Mouse (Mus musculus): ENCODE results near the gene Klhl5. TPM values are rescaled to one million over a fixed set of nuclear protein-coding genes. Genes with fewer than 3 reads are reported as not detected.
"Not testable (repeated sequence)": the region's sequence is repeated elsewhere in the genome, so short reads cannot be mapped to it uniquely, and the experiment has no call there.

Klhl5 gene
- polyA plus RNA-seq, 1 experiment from 2014 or later = 31.8 TPM

DNA sequence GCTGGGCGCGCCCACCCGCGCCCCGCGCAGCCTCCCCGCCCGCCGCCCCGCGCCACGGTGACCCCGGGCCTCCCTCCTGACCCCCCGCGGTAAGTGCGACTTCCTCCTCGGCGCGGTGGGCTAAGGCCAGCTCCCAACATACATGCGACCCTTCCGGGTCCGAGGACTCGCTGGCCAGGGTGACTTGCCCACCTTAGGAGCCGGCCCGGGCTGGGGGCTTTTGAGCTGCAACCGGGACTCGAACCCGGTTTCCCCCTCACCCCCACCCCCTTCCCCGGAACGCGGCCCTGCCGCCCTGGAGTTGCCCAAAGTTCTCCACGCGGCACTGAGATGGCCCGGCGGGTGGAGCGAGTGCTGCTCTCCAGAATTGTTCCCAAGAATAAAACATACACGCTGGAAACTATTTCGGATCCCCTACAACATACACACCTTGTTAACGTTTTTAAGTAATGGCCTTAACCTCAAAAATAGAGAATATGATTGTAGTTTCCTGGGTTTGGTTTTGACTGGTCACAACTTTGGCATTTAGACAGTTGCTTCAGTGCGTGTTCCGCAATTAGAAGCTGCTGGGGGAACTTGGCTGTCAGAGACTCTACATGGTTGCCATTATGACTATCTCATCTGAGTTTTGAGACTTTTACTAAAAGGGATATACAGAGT is 564 bp downstream of the Klhl5 start:
- Histone ChIP-seq H3K9ac (peak overlapping the region; percentile 88), H3K27me3 (ENCODE audit: insufficient read depth, low read length) (no peaks in the 10 kb centered on the region), H3K9me3 (ENCODE audit: low read depth, low read length) (no peaks in the 10 kb centered on the region), H3K4me3 (ENCODE audit: low read depth, low read length) (peak overlapping the region; percentile 85), H3K4me2 (peak overlapping the region; percentile 71), H3K4me1 (ENCODE audit: insufficient read depth) (0 out of 2 replicates have a peak, but pooled peaks cover under 1% of the 10 kb centered on the region), H3K27ac (ENCODE audit: low read depth) (peak overlapping the region; percentile 87), H3K36me3 (ENCODE audit: insufficient read depth) (no peaks in the 10 kb centered on the region)
- TF ChIP-seq CTCF (IDR thresholded peaks at IDR 0.05; ENCODE audit: low read depth) = no peak
- peak; percentile 49 for DNase-seq
- peak; percentile 68 for ATAC-seq (ENCODE audit: insufficient read depth)
- WGBS = 2% methylated on average over 41 of the region's 42 CpGs

GRCm38 (mm10) chr5:65112225-65112624 is 4.9 kb downstream of the Klhl5 start:
- ATAC-seq (ENCODE audit: insufficient read depth); H3K4me1 ChIP-seq (ENCODE audit: insufficient read depth); H3K27ac ChIP-seq (ENCODE audit: low read depth); H3K4me3 ChIP-seq (ENCODE audit: low read depth, low read length); H3K4me2 ChIP-seq; H3K27me3 ChIP-seq (ENCODE audit: insufficient read depth, low read length); DNase-seq; H3K9ac ChIP-seq; H3K36me3 ChIP-seq (ENCODE audit: insufficient read depth); H3K9me3 ChIP-seq (ENCODE audit: low read depth, low read length): not testable (repeated sequence)
- 21% methylated on average over 3 of the region's 3 CpGs for WGBS

GRCm38 (mm10) chr5:65113323-65113722 is 6.0 kb downstream of the Klhl5 start:
- Histone ChIP-seq H3K9ac (no peak overlapping the region), H3K4me1 (ENCODE audit: insufficient read depth) (no peaks in the 10 kb centered on the region), H3K4me3 (ENCODE audit: low read depth, low read length) (no peak overlapping the region), H3K36me3 (ENCODE audit: insufficient read depth) (peaks cover 6% of the 10 kb centered on the region), H3K4me2 (no peak overlapping the region), H3K27me3 (ENCODE audit: insufficient read depth, low read length) (no peaks in the 10 kb centered on the region), H3K27ac (ENCODE audit: low read depth) (0 out of 2 replicates have a peak overlapping the region, but pooled peaks have one; percentile 21), H3K9me3 (ENCODE audit: low read depth, low read length) (no peaks in the 10 kb centered on the region)
- WGBS = 62% methylated on average over 6 of the region's 6 CpGs
- ATAC-seq (ENCODE audit: insufficient read depth) (no peak), DNase-seq (no peak)
- no peak for TF ChIP-seq CTCF (IDR thresholded peaks at IDR 0.05; ENCODE audit: low read depth)

DNA sequence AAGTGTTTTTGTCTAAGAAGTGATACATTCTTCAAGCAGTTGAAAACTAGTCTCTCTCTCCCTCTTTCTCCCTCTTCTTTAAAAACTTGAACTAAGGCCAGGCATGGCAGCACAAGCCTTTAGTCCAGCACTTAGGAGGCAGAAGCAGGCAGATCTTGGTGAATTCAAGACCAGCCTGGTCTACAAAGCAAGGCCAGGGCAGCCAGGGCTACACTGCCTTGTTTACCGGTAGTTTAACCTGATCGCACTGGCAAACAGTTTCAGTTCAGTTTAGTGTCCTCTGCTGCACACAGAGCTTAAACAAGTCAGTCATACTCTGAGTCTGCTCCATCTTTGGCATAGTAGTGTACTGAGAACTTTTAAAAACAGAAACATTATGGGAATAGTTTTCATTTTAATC is 9.4 kb downstream of the Klhl5 start:
- Histone ChIP-seq H3K36me3 (ENCODE audit: insufficient read depth) (peaks cover 6% of the 10 kb centered on the region), H3K27me3 (ENCODE audit: insufficient read depth, low read length) (no peaks in the 10 kb centered on the region), H3K4me2 (no peak overlapping the region), H3K4me3 (ENCODE audit: low read depth, low read length) (no peak overlapping the region), H3K27ac (ENCODE audit: low read depth) (no peak overlapping the region), H3K4me1 (ENCODE audit: insufficient read depth) (no peaks in the 10 kb centered on the region), H3K9me3 (ENCODE audit: low read depth, low read length) (no peaks in the 10 kb centered on the region), H3K9ac (no peak overlapping the region)
- WGBS = 97% methylated on average over 2 of the region's 2 CpGs
- ATAC-seq (ENCODE audit: insufficient read depth) (no peak), DNase-seq (no peak)
- no peak for TF ChIP-seq CTCF (IDR thresholded peaks at IDR 0.05; ENCODE audit: low read depth)

- ATAC-seq (ENCODE audit: insufficient read depth) (no peak), DNase-seq (no peak)
- Histone ChIP-seq H3K27me3 (ENCODE audit: insufficient read depth, low read length) (no peaks in the 10 kb centered on the region), H3K36me3 (ENCODE audit: insufficient read depth) (peaks cover 6% of the 10 kb centered on the region), H3K9me3 (ENCODE audit: low read depth, low read length) (no peaks in the 10 kb centered on the region), H3K4me2 (no peak overlapping the region), H3K27ac (ENCODE audit: low read depth) (no peak overlapping the region), H3K4me1 (ENCODE audit: insufficient read depth) (no peaks in the 10 kb centered on the region), H3K4me3 (ENCODE audit: low read depth, low read length) (no peak overlapping the region), H3K9ac (no peak overlapping the region)
- WGBS = 74% methylated on average over 1 of the region's 1 CpGs
- no peak for TF ChIP-seq CTCF (IDR thresholded peaks at IDR 0.05; ENCODE audit: low read depth)
Observed at GRCm38 (mm10) chr5:65119495-65119894, 12.2 kb downstream of the Klhl5 start.

DNA sequence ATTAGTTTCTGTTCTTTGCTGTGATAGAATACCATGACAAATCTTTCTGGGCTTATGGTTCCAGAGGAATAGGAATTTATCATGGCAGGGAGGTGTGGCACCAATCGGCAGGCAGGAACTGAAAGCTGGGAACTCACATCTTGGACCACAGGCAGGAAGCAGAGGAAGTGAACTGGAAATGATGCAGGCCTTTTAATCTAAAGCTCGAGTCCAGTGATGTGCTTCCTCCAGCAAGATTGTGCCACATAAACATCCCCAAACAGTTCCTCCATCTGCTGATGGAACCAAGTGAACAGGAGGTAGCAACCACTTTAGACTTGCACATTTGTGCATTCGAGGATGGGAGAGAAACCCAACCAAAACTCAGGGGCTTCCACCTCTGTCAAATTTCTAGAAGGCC is 12.6 kb downstream of the Klhl5 start:
- Histone ChIP-seq H3K9me3 (ENCODE audit: low read depth, low read length) (no peaks in the 10 kb centered on the region), H3K4me2 (no peak overlapping the region), H3K4me1 (ENCODE audit: insufficient read depth) (no peaks in the 10 kb centered on the region), H3K27ac (ENCODE audit: low read depth) (no peak overlapping the region; the same call in 1 of the 2 replicates), H3K9ac (no peak overlapping the region), H3K36me3 (ENCODE audit: insufficient read depth) (peaks cover 6% of the 10 kb centered on the region), H3K4me3 (ENCODE audit: low read depth, low read length) (no peak overlapping the region), H3K27me3 (ENCODE audit: insufficient read depth, low read length) (no peaks in the 10 kb centered on the region)
- TF ChIP-seq CTCF (IDR thresholded peaks at IDR 0.05; ENCODE audit: low read depth) = no peak
- WGBS = 49% methylated on average over 3 of the region's 3 CpGs
- ATAC-seq (ENCODE audit: insufficient read depth) (no peak), DNase-seq (peak; percentile 39)

GRCm38 (mm10) chr5:65122616-65123015 is 15.3 kb downstream of the Klhl5 start:
- DNase-seq = no peak
- no peaks in the 10 kb centered on the region for H3K4me1 ChIP-seq (ENCODE audit: insufficient read depth)
- ATAC-seq (ENCODE audit: insufficient read depth) = no peak
- H3K4me3 ChIP-seq (ENCODE audit: low read depth, low read length) = no peak overlapping the region
- H3K36me3 ChIP-seq (ENCODE audit: insufficient read depth) = no peaks in the 10 kb centered on the region
- no peak overlapping the region for H3K27ac ChIP-seq (ENCODE audit: low read depth)
- no peaks in the 10 kb centered on the region for H3K27me3 ChIP-seq (ENCODE audit: insufficient read depth, low read length)
- TF ChIP-seq CTCF (IDR thresholded peaks at IDR 0.05; ENCODE audit: low read depth) = no peak
- 78% methylated on average over 3 of the region's 3 CpGs for WGBS
- no peak overlapping the region for H3K9ac ChIP-seq
- H3K9me3 ChIP-seq (ENCODE audit: low read depth, low read length) = no peaks in the 10 kb centered on the region
- H3K4me2 ChIP-seq = no peak overlapping the region
